10 mouse cellular contexts compared by ENCODE assay signal in the genomic region with DNA sequence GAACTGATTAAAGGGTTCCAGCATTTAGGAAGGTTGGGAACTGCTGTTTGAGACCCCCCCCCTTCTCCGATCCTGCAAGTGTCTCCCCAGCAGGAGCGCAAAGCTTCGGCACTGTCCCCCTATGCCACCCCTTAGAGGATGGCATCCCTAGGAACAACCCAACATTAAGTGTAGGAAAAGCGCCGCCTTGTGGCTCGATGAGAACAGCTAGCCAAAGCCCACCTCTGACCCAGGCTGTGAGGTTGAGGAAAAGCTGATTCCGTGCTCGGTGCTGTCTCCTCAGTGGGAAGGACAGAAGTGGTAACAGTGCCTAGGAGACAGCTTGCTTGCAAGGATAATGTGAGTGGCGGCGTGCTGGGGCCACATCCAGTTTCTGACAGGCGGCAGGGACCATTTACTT.
DNase-seq lines count a peak whose midpoint lies in the region; ATAC-seq and TF ChIP-seq lines count a peak whose summit lies in the region.
"Had no signal": no experiment of that assay in that cellular context is flagged by ENCODE, and none has a peak within 500 bp of the region (broad histone marks: within the 10 kb centered on the region; RNA-seq: fewer than 3 reads in every experiment).

No protein-coding gene starts in this region.

- peak; percentile 16; the same call in 1 of the 2 replicates for TF ChIP-seq CTCF in gastrocnemius, adult 2 months (IDR thresholded peaks at IDR 0.05)

- H3K36me3 ChIP-seq in midbrain, embryonic 14.5 days (ENCODE audit: control insufficient read depth, insufficient read depth, low read length) = no peaks in the 10 kb centered on the region
- H3K36me3 ChIP-seq in midbrain, embryonic 16.5 days (ENCODE audit: control insufficient read depth, insufficient read depth, low read length) = no peaks in the 10 kb centered on the region
- no peaks in the 10 kb centered on the region for H3K36me3 ChIP-seq in neural tube, embryonic 15.5 days

- H3K27ac ChIP-seq in gastrocnemius, adult 2 months = no peak overlapping the region
- H3K27ac ChIP-seq in midbrain, embryonic 14.5 days (replicated peaks; ENCODE audit: low read depth, low read length) = no peak overlapping the region
- H3K27ac ChIP-seq in midbrain, embryonic 16.5 days (ENCODE audit: low read length) = no peak overlapping the region
- no peak overlapping the region for H3K27ac ChIP-seq in neural tube, embryonic 15.5 days (replicated peaks)

- H3K9me3 ChIP-seq in midbrain, embryonic 14.5 days (ENCODE audit: control insufficient read depth, low read length) = no peaks in the 10 kb centered on the region
- H3K9me3 ChIP-seq in midbrain, embryonic 16.5 days (replicated peaks; ENCODE audit: control insufficient read depth, low read length, poor library complexity, severe bottlenecking) = no peaks in the 10 kb centered on the region
- H3K9me3 ChIP-seq in neural tube, embryonic 15.5 days (replicated peaks) = no peaks in the 10 kb centered on the region

- H3K27me3 ChIP-seq in midbrain, embryonic 14.5 days (ENCODE audit: control insufficient read depth, insufficient read depth, low read length) = no peaks in the 10 kb centered on the region
- H3K27me3 ChIP-seq in midbrain, embryonic 16.5 days (ENCODE audit: control insufficient read depth, insufficient read depth, low read depth, low read length) = no peaks in the 10 kb centered on the region
- H3K27me3 ChIP-seq in neural tube, embryonic 15.5 days (replicated peaks) = no peaks in the 10 kb centered on the region

- H3K9ac ChIP-seq in midbrain, embryonic 14.5 days (replicated peaks; ENCODE audit: low read length) = no peak overlapping the region
- H3K9ac ChIP-seq in midbrain, embryonic 16.5 days (ENCODE audit: low read depth, low read length) = no peak overlapping the region
- no peak overlapping the region for H3K9ac ChIP-seq in neural tube, embryonic 15.5 days (replicated peaks)

- H3K4me1 ChIP-seq in midbrain, embryonic 14.5 days (ENCODE audit: control insufficient read depth, insufficient read depth, low read length) = peaks cover 15% of the 10 kb centered on the region
- H3K4me1 ChIP-seq in midbrain, embryonic 16.5 days (ENCODE audit: control insufficient read depth, insufficient read depth, low read length) = peaks cover 16% of the 10 kb centered on the region
- peaks cover 57% of the 10 kb centered on the region for H3K4me1 ChIP-seq in neural tube, embryonic 15.5 days

- intact Hi-C loops in gastrocnemius, adult 2 months (cut with DNase I) = no loop called here

- 14% methylated on average over 11 of the region's 11 CpGs for WGBS in midbrain, embryonic 14.5 days
- WGBS in midbrain, embryonic 16.5 days = 21% methylated on average over 11 of the region's 11 CpGs
- WGBS in neural tube, embryonic 15.5 days = 19% methylated on average over 11 of the region's 11 CpGs

- no peak overlapping the region for H3K4me2 ChIP-seq in midbrain, embryonic 14.5 days (ENCODE audit: low read length)
- no peak overlapping the region for H3K4me2 ChIP-seq in midbrain, embryonic 16.5 days (ENCODE audit: low read length)
- 0 out of 2 replicates have a peak overlapping the region, but pooled peaks have one; percentile 6 for H3K4me2 ChIP-seq in neural tube, embryonic 15.5 days

- DNase-seq in gastrocnemius, adult 2 months = no peak
- DNase-seq in gastrocnemius, adult 18-20 months (ENCODE audit: low spot score) = no peak
- DNase-seq in midbrain, embryonic 14.5 days = peak; percentile 71
- peak; percentile 64 for DNase-seq in embryo, embryonic 10.5 days (ENCODE audit: low spot score)
- no peak for DNase-seq in layer of hippocampus, postnatal 36 days
- DNase-seq: lung, adult 2 months had no signal

- no peak overlapping the region for H3K4me3 ChIP-seq in gastrocnemius, adult 2 months
- H3K4me3 ChIP-seq in midbrain, embryonic 14.5 days (replicated peaks; ENCODE audit: low read depth, low read length) = no peak overlapping the region
- no peak overlapping the region for H3K4me3 ChIP-seq in midbrain, embryonic 16.5 days (ENCODE audit: low read depth, low read length)
- no peak overlapping the region for H3K4me3 ChIP-seq in neural tube, embryonic 15.5 days (replicated peaks)
- H3K4me3 ChIP-seq: erythroblast, embryonic 14.5 days had no signal

- ATAC-seq in midbrain, embryonic 14.5 days (ENCODE audit: low FRiP score, low TSS enrichment) = no peak
- ATAC-seq in midbrain, embryonic 16.5 days = no peak
- no peak for ATAC-seq in neural tube, embryonic 15.5 days (ENCODE audit: low FRiP score)
- ATAC-seq in frontal cortex, adult (ENCODE audit: low TSS enrichment) = no peak

Comparison
In these comparisons a context has a peak if more than half of its experiments do, and no peak if none do; other contexts are left out.
1. DNase-seq: peak in midbrain, embryonic 14.5 days (single experiment) and embryo, embryonic 10.5 days (single experiment); none in gastrocnemius, adult 2 months (single experiment), gastrocnemius, adult 18-20 months (single experiment) and layer of hippocampus, postnatal 36 days (0 of 2).